Mouse (Mus musculus): ENCODE results near the gene Sertad1. TPM values are rescaled to one million over a fixed set of nuclear protein-coding genes. Genes with fewer than 3 reads are reported as not detected.

Gene Sertad1
- total and polyA plus RNA-seq, 2 experiments from 2014 or later: 5.2 to 7.4 TPM

GRCm38 (mm10) chr7:27473835-27474489 is 12.7 kb upstream of the Sertad1 start:
- Histone ChIP-seq H3K9me3 (ENCODE audit: low read length) (no peaks in the 10 kb centered on the region), H3K27me3 (ENCODE audit: insufficient read depth, low read length) (no peaks in the 10 kb centered on the region), H3K4me1 (ENCODE audit: insufficient read depth) (0 out of 2 replicates have a peak, but pooled peaks cover 6% of the 10 kb centered on the region), H3K4me2 (ENCODE audit: low read depth) (peak overlapping the region; percentile 95), H3K9ac (peak overlapping the region; percentile 40), H3K36me3 (ENCODE audit: insufficient read depth) (peaks cover 6% of the 10 kb centered on the region; the same call in 1 of the 2 replicates), H3K4me3 (ENCODE audit: low read depth, low read length) (peak overlapping the region; percentile 61), H3K27ac (ENCODE audit: low read depth, low read length) (peak overlapping the region; percentile 78)
- no peak for DNase-seq
- no peak for ATAC-seq
- WGBS: under 1% methylated on average over 34 of the region's 34 CpGs
- no peak for TF ChIP-seq CTCF (IDR thresholded peaks at IDR 0.05; ENCODE audit: low read depth)

- H3K4me1 ChIP-seq (ENCODE audit: insufficient read depth): 0 out of 2 replicates have a peak, but pooled peaks cover 6% of the 10 kb centered on the region
- ATAC-seq (peak; percentile 95), DNase-seq (peak; percentile 95)
- 3% methylated on average over 23 of the region's 23 CpGs for WGBS
- peak overlapping the region; percentile 40 for H3K9ac ChIP-seq
- peak overlapping the region; percentile 95 for H3K4me2 ChIP-seq (ENCODE audit: low read depth)
- H3K36me3 ChIP-seq (ENCODE audit: insufficient read depth): peaks cover 6% of the 10 kb centered on the region; the same call in 1 of the 2 replicates
- H3K9me3 ChIP-seq (ENCODE audit: low read length): no peaks in the 10 kb centered on the region
- peak overlapping the region; percentile 61 for H3K4me3 ChIP-seq (ENCODE audit: low read depth, low read length)
- H3K27ac ChIP-seq (ENCODE audit: low read depth, low read length): peak overlapping the region; percentile 78
- H3K27me3 ChIP-seq (ENCODE audit: insufficient read depth, low read length): no peaks in the 10 kb centered on the region
- peak; percentile 67 for TF ChIP-seq CTCF (IDR thresholded peaks at IDR 0.05; ENCODE audit: low read depth)
These were observed 12.2 kb upstream of the Sertad1 start for GRCm38 (mm10) chr7:27474490-27474954.

GRCm38 (mm10) chr7:27475596-27475995 is 11.1 kb upstream of the Sertad1 start:
- H3K36me3 ChIP-seq (ENCODE audit: insufficient read depth): peaks cover 6% of the 10 kb centered on the region; the same call in 1 of the 2 replicates
- H3K4me1 ChIP-seq (ENCODE audit: insufficient read depth): 0 out of 2 replicates have a peak, but pooled peaks cover 6% of the 10 kb centered on the region
- no peaks in the 10 kb centered on the region for H3K27me3 ChIP-seq (ENCODE audit: insufficient read depth, low read length)
- no peak overlapping the region for H3K27ac ChIP-seq (ENCODE audit: low read depth, low read length)
- H3K9me3 ChIP-seq (ENCODE audit: low read length): no peaks in the 10 kb centered on the region
- TF ChIP-seq CTCF (IDR thresholded peaks at IDR 0.05; ENCODE audit: low read depth): no peak
- ATAC-seq (no peak), DNase-seq (no peak)
- no peak overlapping the region for H3K9ac ChIP-seq
- H3K4me2 ChIP-seq (ENCODE audit: low read depth): no peak overlapping the region
- H3K4me3 ChIP-seq (ENCODE audit: low read depth, low read length): no peak overlapping the region
- WGBS: 94% methylated on average over 2 of the region's 2 CpGs

GRCm38 (mm10) chr7:27476098-27476635 is 10.5 kb upstream of the Sertad1 start:
- H3K36me3 ChIP-seq (ENCODE audit: insufficient read depth): peaks cover 6% of the 10 kb centered on the region; the same call in 1 of the 2 replicates
- no peak for ATAC-seq
- TF ChIP-seq CTCF (IDR thresholded peaks at IDR 0.05; ENCODE audit: low read depth): no peak
- no peak overlapping the region for H3K4me2 ChIP-seq (ENCODE audit: low read depth)
- H3K27me3 ChIP-seq (ENCODE audit: insufficient read depth, low read length): no peaks in the 10 kb centered on the region
- no peak overlapping the region for H3K9ac ChIP-seq
- DNase-seq: no peak
- 0 out of 2 replicates have a peak, but pooled peaks cover 6% of the 10 kb centered on the region for H3K4me1 ChIP-seq (ENCODE audit: insufficient read depth)
- H3K9me3 ChIP-seq (ENCODE audit: low read length): no peaks in the 10 kb centered on the region
- 96% methylated on average over 14 of the region's 14 CpGs for WGBS
- no peak overlapping the region for H3K4me3 ChIP-seq (ENCODE audit: low read depth, low read length)
- no peak overlapping the region for H3K27ac ChIP-seq (ENCODE audit: low read depth, low read length)

GRCm38 (mm10) chr7:27478561-27478960 is 8.1 kb upstream of the Sertad1 start:
- Histone ChIP-seq H3K9ac (no peak overlapping the region), H3K27ac (ENCODE audit: low read depth, low read length) (no peak overlapping the region)
- 86% methylated on average over 7 of the region's 7 CpGs for WGBS

GRCm38 (mm10) chr7:27479750-27480149 is 7.0 kb upstream of the Sertad1 start:
- DNase-seq (no peak), ATAC-seq (no peak)
- Histone ChIP-seq H3K27ac (ENCODE audit: low read depth, low read length) (no peak overlapping the region), H3K9me3 (ENCODE audit: low read length) (no peaks in the 10 kb centered on the region), H3K4me2 (ENCODE audit: low read depth) (no peak overlapping the region), H3K27me3 (ENCODE audit: insufficient read depth, low read length) (no peaks in the 10 kb centered on the region), H3K4me3 (ENCODE audit: low read depth, low read length) (no peak overlapping the region), H3K9ac (no peak overlapping the region), H3K36me3 (ENCODE audit: insufficient read depth) (peaks cover 6% of the 10 kb centered on the region; the same call in 1 of the 2 replicates), H3K4me1 (ENCODE audit: insufficient read depth) (no peaks in the 10 kb centered on the region)
- WGBS: 86% methylated on average over 1 of the region's 1 CpGs
- no peak for TF ChIP-seq CTCF (IDR thresholded peaks at IDR 0.05; ENCODE audit: low read depth)

More at GRCm38 (mm10) chr7:27478561-27478960, 8.1 kb upstream of the Sertad1 start:
- DNase-seq (no peak), ATAC-seq (no peak)
- no peak for TF ChIP-seq CTCF (IDR thresholded peaks at IDR 0.05; ENCODE audit: low read depth)
- Histone ChIP-seq H3K9me3 (ENCODE audit: low read length) (no peaks in the 10 kb centered on the region), H3K4me1 (ENCODE audit: insufficient read depth) (no peaks in the 10 kb centered on the region), H3K36me3 (ENCODE audit: insufficient read depth) (peaks cover 6% of the 10 kb centered on the region; the same call in 1 of the 2 replicates), H3K27me3 (ENCODE audit: insufficient read depth, low read length) (no peaks in the 10 kb centered on the region), H3K4me3 (ENCODE audit: low read depth, low read length) (no peak overlapping the region), H3K4me2 (ENCODE audit: low read depth) (no peak overlapping the region)

GRCm38 (mm10) chr7:27480506-27480905 is 6.2 kb upstream of the Sertad1 start:
- no peak overlapping the region for H3K4me2 ChIP-seq (ENCODE audit: low read depth)
- H3K4me3 ChIP-seq (ENCODE audit: low read depth, low read length): no peak overlapping the region
- H3K27ac ChIP-seq (ENCODE audit: low read depth, low read length): no peak overlapping the region
- ATAC-seq (no peak), DNase-seq (no peak)
- no peaks in the 10 kb centered on the region for H3K27me3 ChIP-seq (ENCODE audit: insufficient read depth, low read length)
- no peaks in the 10 kb centered on the region for H3K9me3 ChIP-seq (ENCODE audit: low read length)
- 71% methylated on average over 3 of the region's 3 CpGs for WGBS
- no peak for TF ChIP-seq CTCF (IDR thresholded peaks at IDR 0.05; ENCODE audit: low read depth)
- H3K4me1 ChIP-seq (ENCODE audit: insufficient read depth): no peaks in the 10 kb centered on the region
- no peak overlapping the region for H3K9ac ChIP-seq
- H3K36me3 ChIP-seq (ENCODE audit: insufficient read depth): peaks cover 6% of the 10 kb centered on the region; the same call in 1 of the 2 replicates

All from forebrain, postnatal 0 days (tissue).